Mouse (Mus musculus) left cerebral cortex, adult 11 months (tissue): Measurements from ENCODE around the gene Vav3.

Experiments
- DNase-seq: peaks from one replicate; pipeline ENCODE4 v3.0.0; 2022; ENCODE audit warnings: low spot score

Gene Vav3

GRCm38 (mm10) chr3:109340274-109341070 is at the start of gene Vav3:
Gene Vav3 (plus strand): TSS chr3:109340653.
- DNase-seq = no peak

DNA sequence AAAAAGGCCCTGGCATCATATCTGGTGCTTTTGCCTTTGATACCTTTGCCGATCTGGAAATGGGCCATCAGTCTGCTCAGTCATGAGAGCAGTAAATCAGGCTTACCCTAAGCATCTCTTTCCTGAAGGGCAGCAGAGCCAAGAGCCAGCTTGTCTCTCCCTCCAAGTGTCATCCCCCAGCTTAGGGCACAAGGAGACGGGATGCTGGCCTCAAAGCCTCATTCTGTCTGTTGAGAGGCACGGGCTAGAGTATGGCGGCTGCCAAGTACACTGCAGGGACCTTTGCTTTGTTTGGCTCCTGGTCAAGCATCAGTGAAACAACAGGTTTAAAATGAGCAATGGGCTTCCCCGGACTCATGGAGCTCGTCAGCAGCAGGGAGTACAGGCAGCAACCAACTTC is 41.6 kb upstream of the Vav3 start:
- no peak for DNase-seq

- DNase-seq = no peak
Observed at GRCm38 (mm10) chr3:109299303-109300074, 41.0 kb upstream of the Vav3 start.

GRCm38 (mm10) chr3:109302059-109302458 is 38.4 kb upstream of the Vav3 start:
- no peak for DNase-seq

DNA sequence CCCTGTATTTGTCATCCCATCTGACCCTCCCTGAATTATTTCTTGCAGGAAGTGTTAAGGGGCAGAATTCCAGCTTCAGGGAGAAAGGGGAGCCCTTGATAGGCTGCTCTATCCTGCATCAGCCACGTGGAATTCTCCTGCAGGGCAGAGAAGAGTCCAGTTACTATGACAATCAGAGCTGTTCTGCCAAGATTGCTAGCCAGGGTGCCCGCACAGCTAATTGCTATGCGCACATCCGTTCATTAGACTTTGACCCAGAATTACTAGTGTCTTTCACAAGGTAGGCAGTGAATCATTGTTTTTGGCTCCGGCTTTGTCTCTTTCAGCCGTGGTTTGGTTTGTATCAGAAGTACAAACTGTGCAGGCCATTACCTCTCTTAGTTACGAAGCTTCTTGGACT is 33.0 kb upstream of the Vav3 start:
- peak; percentile 12 for DNase-seq

GRCm38 (mm10) chr3:109308468-109308867 is 32.0 kb upstream of the Vav3 start:
- DNase-seq = no peak

GRCm38 (mm10) chr3:109309317-109310265 is 30.9 kb upstream of the Vav3 start:
- DNase-seq = no peak

GRCm38 (mm10) chr3:109311172-109311824 is 29.2 kb upstream of the Vav3 start:
- DNase-seq = no peak

- DNase-seq = no peak
Observed at GRCm38 (mm10) chr3:109311875-109312274, 28.6 kb upstream of the Vav3 start.

GRCm38 (mm10) chr3:109313501-109313900 is 27.0 kb upstream of the Vav3 start:
- no peak for DNase-seq

- no peak for DNase-seq
Observed at GRCm38 (mm10) chr3:109322225-109322624, 18.2 kb upstream of the Vav3 start.

- no peak for DNase-seq
Observed at GRCm38 (mm10) chr3:109323447-109324300, 16.8 kb upstream of the Vav3 start.

- no peak for DNase-seq
Observed at GRCm38 (mm10) chr3:109327128-109327527, 13.3 kb upstream of the Vav3 start.

GRCm38 (mm10) chr3:109332755-109333154 is 7.7 kb upstream of the Vav3 start:
- no peak for DNase-seq

DNA sequence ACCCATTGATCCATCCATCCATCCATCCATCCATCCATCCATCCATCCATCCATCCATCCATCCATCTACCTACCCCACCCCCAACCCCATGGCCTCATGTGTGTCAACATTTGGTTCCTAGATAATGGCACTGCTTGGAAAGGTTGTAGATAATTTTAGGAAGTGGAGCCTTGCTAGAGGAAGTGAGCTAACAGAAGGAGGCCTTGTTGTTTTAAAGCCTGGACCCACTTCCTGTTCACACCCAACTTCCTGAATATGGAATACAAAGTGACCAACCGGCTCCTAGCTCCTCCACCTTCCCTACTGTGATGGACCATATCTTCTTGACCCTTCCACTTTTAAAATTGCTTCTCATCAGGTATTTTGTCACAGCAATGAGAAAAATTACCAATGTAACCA is 5.0 kb upstream of the Vav3 start:
- no peak for DNase-seq

GRCm38 (mm10) chr3:109339290-109339689 is 1.2 kb upstream of the Vav3 start:
- no peak for DNase-seq

GRCm38 (mm10) chr3:109339941-109340273 is 546 bp upstream of the Vav3 start:
- DNase-seq = no peak

GRCm38 (mm10) chr3:109341071-109341480 is 623 bp downstream of the Vav3 start:
- no peak for DNase-seq

DNA sequence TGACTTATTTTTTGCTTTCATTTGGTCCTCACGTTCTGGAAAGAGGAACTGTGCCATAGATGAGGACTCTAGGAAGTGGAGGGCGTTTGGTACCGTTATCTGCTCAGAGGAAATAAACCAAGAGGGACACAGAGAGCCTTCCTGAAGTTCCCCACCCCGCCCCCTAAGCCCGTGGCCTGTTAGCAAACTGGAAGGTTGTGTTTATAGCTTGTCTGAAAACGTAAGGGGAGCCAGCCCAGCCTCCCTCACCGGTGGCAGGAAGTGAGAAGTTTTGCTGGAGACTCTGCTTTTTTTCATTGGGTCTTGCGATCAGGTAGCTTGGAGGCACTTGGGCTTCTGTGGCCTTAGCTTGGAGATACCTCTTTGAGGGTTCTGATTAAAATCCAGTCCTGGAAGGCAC is 1.2 kb downstream of the Vav3 start:
- no peak for DNase-seq

DNA sequence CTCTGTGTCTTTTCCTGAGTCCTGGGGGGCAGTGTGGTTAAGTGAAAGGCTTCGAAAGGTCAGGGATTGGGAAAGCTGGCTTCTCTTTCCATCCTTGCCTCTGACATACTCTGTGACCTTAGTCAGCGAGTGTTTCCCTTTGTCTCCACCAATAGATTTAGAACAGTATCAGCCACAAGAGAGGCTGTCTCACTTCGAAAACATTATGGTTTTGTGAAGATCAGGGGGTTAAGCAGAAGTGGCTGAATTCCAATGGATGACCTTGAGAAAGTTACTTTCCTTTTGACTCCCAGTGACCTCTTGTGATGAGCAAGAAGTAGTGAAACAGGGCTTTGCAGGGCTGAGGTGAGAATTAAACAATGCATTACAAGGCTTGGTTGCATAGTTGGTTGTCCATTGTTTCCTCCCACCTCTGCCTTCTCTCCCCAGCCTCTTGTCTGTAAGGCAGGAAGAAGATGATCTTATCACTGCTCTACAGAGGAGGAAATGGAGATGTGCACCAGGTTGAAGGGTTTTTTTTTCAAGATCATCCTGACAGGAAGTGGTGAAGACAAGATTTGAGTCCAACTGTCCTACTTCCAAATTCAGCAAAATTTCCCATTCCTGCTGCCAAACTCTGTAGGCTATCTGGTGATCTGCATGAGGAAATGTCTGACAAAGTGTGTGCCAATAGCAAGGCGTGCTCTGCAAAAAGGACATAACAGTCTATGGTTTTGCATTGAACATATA is 11.7 kb downstream of the Vav3 start:
- no peak for DNase-seq
